8 mouse cellular contexts compared by ENCODE assay signal in genomic region chr17:85857705-85858472, GRCm38 (mm10).
DNase-seq lines count a peak whose midpoint lies in the region; ATAC-seq and TF ChIP-seq lines count a peak whose summit lies in the region.

No protein-coding gene starts in this region.

- no peaks in the 10 kb centered on the region for H3K4me1 ChIP-seq in neural tube, embryonic 11.5 days (ENCODE audit: control insufficient read depth, insufficient read depth, low read length)
- peaks cover 24% of the 10 kb centered on the region for H3K4me1 ChIP-seq in limb, embryonic 13.5 days
- H3K4me1 ChIP-seq in stomach, postnatal 0 days (replicated peaks; ENCODE audit: control insufficient read depth, insufficient read depth): no peaks in the 10 kb centered on the region
- H3K4me1 ChIP-seq in intestine, embryonic 15.5 days (replicated peaks): no peaks in the 10 kb centered on the region

- no peak overlapping the region for H3K9ac ChIP-seq in neural tube, embryonic 11.5 days (ENCODE audit: low read length)
- no peak overlapping the region for H3K9ac ChIP-seq in limb, embryonic 13.5 days
- H3K9ac ChIP-seq in stomach, postnatal 0 days (ENCODE audit: low read length): no peak overlapping the region
- H3K9ac ChIP-seq in intestine, embryonic 15.5 days: no peak overlapping the region

- WGBS in neural tube, embryonic 11.5 days: 61% methylated on average over 22 of the region's 22 CpGs
- WGBS in limb, embryonic 13.5 days: 26% methylated on average over 22 of the region's 22 CpGs
- WGBS in stomach, postnatal 0 days: 20% methylated on average over 22 of the region's 22 CpGs
- 57% methylated on average over 22 of the region's 22 CpGs for WGBS in intestine, embryonic 15.5 days

- TF ChIP-seq CTCF in stomach, postnatal 0 days (IDR thresholded peaks at IDR 0.05; ENCODE audit: low read depth): no peak

- H3K4me2 ChIP-seq in neural tube, embryonic 11.5 days (ENCODE audit: low read depth): no peak overlapping the region
- H3K4me2 ChIP-seq in limb, embryonic 13.5 days (replicated peaks): peak overlapping the region; percentile 48
- H3K4me2 ChIP-seq in stomach, postnatal 0 days (replicated peaks; ENCODE audit: low read depth): peak overlapping the region; percentile 23; the same call in 1 of the 2 replicates
- no peak overlapping the region for H3K4me2 ChIP-seq in intestine, embryonic 15.5 days (replicated peaks)

- H3K36me3 ChIP-seq in neural tube, embryonic 11.5 days (ENCODE audit: control insufficient read depth, insufficient read depth, low read length): no peaks in the 10 kb centered on the region
- no peaks in the 10 kb centered on the region for H3K36me3 ChIP-seq in limb, embryonic 13.5 days
- H3K36me3 ChIP-seq in stomach, postnatal 0 days (ENCODE audit: control insufficient read depth, insufficient read depth, low read length): no peaks in the 10 kb centered on the region
- no peaks in the 10 kb centered on the region for H3K36me3 ChIP-seq in intestine, embryonic 15.5 days

- H3K4me3 ChIP-seq in neural tube, embryonic 11.5 days (ENCODE audit: low read depth, low read length): no peak overlapping the region
- H3K4me3 ChIP-seq in limb, embryonic 13.5 days: no peak overlapping the region
- H3K4me3 ChIP-seq in stomach, postnatal 0 days (ENCODE audit: low read depth, low read length): no peak overlapping the region
- H3K4me3 ChIP-seq in intestine, embryonic 15.5 days (replicated peaks): no peak overlapping the region

- ATAC-seq in neural tube, embryonic 11.5 days (ENCODE audit: insufficient read depth, low FRiP score, low TSS enrichment): no peak
- ATAC-seq in limb, embryonic 13.5 days (ENCODE audit: low FRiP score, low read depth): 0 out of 2 replicates have a peak, but pooled peaks have one; percentile 36
- ATAC-seq in stomach, postnatal 0 days (ENCODE audit: low FRiP score, low TSS enrichment): no peak
- no peak for ATAC-seq in intestine, embryonic 15.5 days

- no peak overlapping the region for H3K27ac ChIP-seq in neural tube, embryonic 11.5 days (ENCODE audit: low read depth, low read length)
- no peak overlapping the region for H3K27ac ChIP-seq in limb, embryonic 13.5 days
- no peak overlapping the region for H3K27ac ChIP-seq in stomach, postnatal 0 days (replicated peaks)
- H3K27ac ChIP-seq in intestine, embryonic 15.5 days: no peak overlapping the region

- DNase-seq in neural tube, embryonic 11.5 days (ENCODE audit: low spot score): peak; percentile 27
- DNase-seq in neural tube, embryonic 10.5 days (ENCODE audit: extremely low spot score, low spot score): no peak
- DNase-seq in gastrocnemius, postnatal 25 days: peak; percentile 55
- DNase-seq in kidney, adult 8-10 months: peak; percentile 32 to 47
- peak; percentile 29 for DNase-seq in stomach, postnatal 0 days (ENCODE audit: low spot score)
- no peak for DNase-seq in spleen, postnatal 4 days (ENCODE audit: low spot score in 2 of 2)

- no peaks in the 10 kb centered on the region for H3K9me3 ChIP-seq in neural tube, embryonic 11.5 days (ENCODE audit: control insufficient read depth, low read length)
- no peaks in the 10 kb centered on the region for H3K9me3 ChIP-seq in limb, embryonic 13.5 days
- no peaks in the 10 kb centered on the region for H3K9me3 ChIP-seq in stomach, postnatal 0 days (ENCODE audit: control insufficient read depth, low read length)
- no peaks in the 10 kb centered on the region for H3K9me3 ChIP-seq in intestine, embryonic 15.5 days

- H3K27me3 ChIP-seq in neural tube, embryonic 11.5 days (ENCODE audit: control insufficient read depth, insufficient read depth, low read length): no peaks in the 10 kb centered on the region
- peaks cover 17% of the 10 kb centered on the region; the same call in 1 of the 2 replicates for H3K27me3 ChIP-seq in limb, embryonic 13.5 days
- H3K27me3 ChIP-seq in stomach, postnatal 0 days (ENCODE audit: control insufficient read depth, insufficient read depth, low read length): no peaks in the 10 kb centered on the region
- H3K27me3 ChIP-seq in intestine, embryonic 15.5 days (replicated peaks): no peaks in the 10 kb centered on the region

- no peak for TF ChIP-seq EP300 in stomach, postnatal 0 days (optimal IDR thresholded peaks at IDR 0.05)

Comparison
In these comparisons a context has a peak if more than half of its experiments do, and no peak if none do; other contexts are left out.
1. DNase-seq: peak in neural tube, embryonic 11.5 days (single experiment), gastrocnemius, postnatal 25 days (single experiment), kidney, adult 8-10 months (2 of 2) and stomach, postnatal 0 days (single experiment); none in neural tube, embryonic 10.5 days (single experiment) and spleen, postnatal 4 days (0 of 2).
2. H3K4me2 ChIP-seq: peak in limb, embryonic 13.5 days (single experiment) and stomach, postnatal 0 days (single experiment); none in neural tube, embryonic 11.5 days (single experiment) and intestine, embryonic 15.5 days (single experiment).